Mouse (Mus musculus) liver, adult 2 months (tissue): ENCODE results near the gene Gm2115. TPM values are rescaled to one million over a fixed set of nuclear protein-coding genes. Genes with fewer than 3 reads are reported as not detected.

ENCODE experiments used
- DNase-seq: peaks from one replicate; pipeline ENCODE4 v3.0.0-alpha.2; 2011; ENCODE audit warnings: low read depth, low spot score; ENCODE audit errors: extremely low read depth
- H3K27ac ChIP-seq: fragments of 200-500 bp; replicated peaks from 2 replicates; pipeline ENCODE4 v1.5.1; 2012; ENCODE audit warnings: low read depth, mild to moderate bottlenecking, control low read depth, inconsistent platforms, low read length; ENCODE audit not compliant: insufficient read depth
- H3K27me3 ChIP-seq: fragments of 200-500 bp; 2 replicates; pipeline ENCODE4 v1.6.1; 2012; ENCODE audit warnings: mild to moderate bottlenecking, moderate library complexity, low read length, inconsistent platforms; ENCODE audit not compliant: control insufficient read depth, insufficient read depth
- H3K36me3 ChIP-seq: fragments of 200-500 bp; 2 replicates; pipeline ENCODE4 v1.6.1; 2012; ENCODE audit warnings: low read length, inconsistent platforms; ENCODE audit not compliant: control insufficient read depth, insufficient read depth
- H3K4me1 ChIP-seq: fragments of 200-500 bp; 2 replicates; pipeline ENCODE4 v1.6.1; 2011; ENCODE audit warnings: low read length; ENCODE audit not compliant: control insufficient read depth, insufficient read depth
- H3K4me3 ChIP-seq: fragments of 200-500 bp; 2 replicates; pipeline ENCODE4 v1.5.1; 2011; ENCODE audit warnings: low read depth, mild to moderate bottlenecking, control low read depth, low read length, moderate library complexity; ENCODE audit not compliant: insufficient read depth
- H3K79me2 ChIP-seq: fragments of 200-500 bp; 2 replicates; pipeline ENCODE4 v1.6.1; 2012; ENCODE audit warnings: inconsistent platforms, mild to moderate bottlenecking, low read length, moderate library complexity; ENCODE audit not compliant: control insufficient read depth, insufficient read depth
- H3K9ac ChIP-seq: fragments of 200-500 bp; 2 replicates; pipeline ENCODE4 v1.6.1; 2012; ENCODE audit warnings: low read depth, mild to moderate bottlenecking, control low read depth, inconsistent platforms, low read length
- CTCF ChIP-seq: fragments of 200-500 bp; IDR thresholded peaks from 2 replicates; pipeline ENCODE4 v1.5.1; 2011; ENCODE audit warnings: low read depth, low read length, control low read depth
- POLR2A ChIP-seq: fragments of 200-500 bp; IDR thresholded peaks from 2 replicates; pipeline ENCODE4 v1.6.1; 2011; ENCODE audit warnings: low read length, control low read depth; ENCODE audit not compliant: insufficient read depth; ENCODE audit errors: extremely low read depth
- WGBS: fragments of 180-500 bp; shearing (Covaris S2); methylation state at CpG from one replicate; pipeline ENCODE4 v1.1.7; 2018; 5-methylcytosine and 5-hydroxymethylcytosine counted together
- polyA plus RNA-seq: library from polyadenylated mRNA; depleted of rRNA; stranded (reverse); fragments of >200 nt; gene quantifications from 2 replicates; pipeline ENCODE4 v1.2.3, GENCODE M21; 2012; rRNA removed
- total RNA-seq: library from RNA; depleted of rRNA; stranded (reverse); fragments of >200 nt; gene quantifications from 2 replicates; pipeline ENCODE4 v1.2.3, GENCODE M21; 2014; rRNA removed

Gene Gm2115
- total RNA-seq (0.07 TPM in 1 of 2 replicates, not detected in the other), polyA plus RNA-seq (0.01 TPM in 1 of 2 replicates, not detected in the other)

DNA sequence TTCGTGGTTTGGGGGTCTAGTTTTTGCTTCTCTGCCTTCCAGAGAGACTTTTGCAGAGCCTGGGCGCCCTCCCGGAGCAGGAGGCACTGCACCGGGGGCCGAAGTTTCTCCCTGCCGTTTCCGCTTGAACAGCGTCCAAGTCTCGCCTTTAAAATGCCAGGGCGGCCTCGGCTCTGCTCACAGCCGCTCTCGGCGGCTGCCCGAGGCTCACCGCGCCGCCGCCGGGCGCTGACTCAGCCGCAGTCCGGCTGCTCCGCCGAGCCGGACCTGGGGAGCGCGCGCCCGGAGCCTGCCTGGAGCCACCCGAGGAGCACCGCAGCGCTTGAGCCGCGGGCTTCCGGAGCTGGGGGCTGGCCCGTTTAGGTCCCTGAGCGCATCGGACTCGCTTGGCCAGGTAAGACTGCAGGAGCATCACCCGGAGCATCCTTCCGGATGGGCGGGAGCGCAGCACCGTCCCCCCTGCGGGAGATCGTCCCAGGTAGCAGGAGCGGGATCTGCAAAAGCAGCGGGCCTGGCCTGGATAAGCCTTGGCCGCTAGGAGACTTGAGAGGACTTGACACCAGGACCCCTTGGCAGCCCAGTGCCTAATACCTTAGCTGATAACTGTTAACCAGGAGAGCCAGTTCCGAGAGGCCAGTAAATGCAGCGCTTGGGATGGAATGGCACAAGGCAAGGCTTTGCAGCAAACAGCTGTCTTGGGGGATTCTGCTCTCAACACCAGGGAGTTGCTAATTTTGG is at the start of gene Gm2115:
Gm2115 (plus strand) TSS at position 159 of the 738 bp plus-strand sequence.
- Histone ChIP-seq H3K4me3 (no peak within 1 kb of the TSS), H3K27me3 (peaks cover 29% of the 10 kb centered on the region; the same call in 1 of the 2 replicates), H3K79me2 (no peaks in the 10 kb centered on the region), H3K27ac (no peak within 1 kb of the TSS), H3K9ac (no peak within 1 kb of the TSS), H3K36me3 (no peaks in the 10 kb centered on the region), H3K4me1 (no peaks in the 10 kb centered on the region)
- DNase-seq = peak; percentile 5
- WGBS = 3% methylated on average over 52 of the region's 52 CpGs
- no peak for TF ChIP-seq CTCF
- no peak for TF ChIP-seq POLR2A

DNA sequence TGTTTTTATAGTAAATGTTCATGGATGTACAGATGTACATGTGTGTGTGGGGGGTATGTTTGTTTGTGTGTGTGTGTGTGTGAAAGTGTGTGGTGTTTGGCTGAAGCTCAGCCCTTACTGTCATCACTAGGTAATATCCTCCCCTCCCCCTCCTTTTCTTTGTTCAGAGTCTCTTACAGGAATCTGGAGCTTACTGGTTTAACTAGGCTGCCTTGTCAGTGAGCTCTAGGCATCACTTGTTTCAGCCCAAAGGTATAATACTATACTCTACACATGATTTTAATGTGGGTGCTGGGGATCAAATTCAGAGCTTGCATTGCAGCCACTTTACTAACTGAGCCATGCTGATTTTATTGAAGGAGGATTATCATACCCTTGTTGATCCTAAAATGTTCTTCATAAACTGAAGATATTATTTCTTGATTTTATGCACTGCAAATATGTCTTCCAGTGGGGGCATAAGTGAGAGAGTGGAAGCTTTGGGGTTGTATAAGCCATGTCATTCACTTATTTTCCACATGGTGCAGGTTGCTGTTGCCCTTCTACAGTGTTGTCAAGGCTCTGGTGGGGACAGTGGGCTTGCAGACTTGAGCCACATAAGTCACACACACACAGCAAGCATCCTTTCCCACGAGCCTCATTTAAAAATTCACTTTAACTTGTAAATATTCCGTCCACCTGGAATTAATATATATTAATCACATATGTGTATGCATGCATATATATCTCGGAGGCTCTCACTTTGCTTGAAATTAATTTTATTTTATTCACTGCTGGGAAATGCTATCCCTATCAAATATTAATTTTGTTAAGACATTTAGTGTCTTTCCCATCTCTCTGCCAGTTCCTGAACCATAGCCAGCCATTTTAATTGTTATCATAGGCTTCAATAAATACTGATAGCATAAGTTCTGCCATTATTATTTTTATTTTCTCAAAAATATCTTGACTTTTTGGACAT is 45.0 kb upstream of the Gm2115 start:
- Histone ChIP-seq H3K27me3 (no peaks in the 10 kb centered on the region), H3K27ac (no peak overlapping the region), H3K4me3 (no peak overlapping the region), H3K9ac (no peak overlapping the region), H3K79me2 (no peaks in the 10 kb centered on the region), H3K4me1 (no peaks in the 10 kb centered on the region), H3K36me3 (no peaks in the 10 kb centered on the region)
- TF ChIP-seq POLR2A (no peak), CTCF (no peak)
- 73% methylated on average over 3 of the region's 3 CpGs for WGBS
- DNase-seq = no peak

- no peak for DNase-seq
- Histone ChIP-seq H3K9ac (no peak overlapping the region), H3K4me3 (no peak overlapping the region), H3K27me3 (no peaks in the 10 kb centered on the region), H3K79me2 (no peaks in the 10 kb centered on the region), H3K27ac (no peak overlapping the region), H3K36me3 (no peaks in the 10 kb centered on the region), H3K4me1 (no peaks in the 10 kb centered on the region)
- WGBS = 93% methylated on average over 2 of the region's 2 CpGs
- no peak for TF ChIP-seq POLR2A
- no peak for TF ChIP-seq CTCF
Measured at GRCm38 (mm10) chr7:84486485-84486884, 42.3 kb upstream of the Gm2115 start.

GRCm38 (mm10) chr7:84503163-84503562 is 25.6 kb upstream of the Gm2115 start:
- TF ChIP-seq CTCF = no peak
- TF ChIP-seq POLR2A = no peak
- H3K9ac ChIP-seq = no peak overlapping the region
- H3K36me3 ChIP-seq = no peaks in the 10 kb centered on the region
- no peaks in the 10 kb centered on the region for H3K4me1 ChIP-seq
- DNase-seq = no peak
- H3K79me2 ChIP-seq = no peaks in the 10 kb centered on the region
- no peaks in the 10 kb centered on the region for H3K27me3 ChIP-seq
- WGBS = 97% methylated on average over 1 of the region's 1 CpGs
- H3K27ac ChIP-seq = no peak overlapping the region
- H3K4me3 ChIP-seq = no peak overlapping the region

DNA sequence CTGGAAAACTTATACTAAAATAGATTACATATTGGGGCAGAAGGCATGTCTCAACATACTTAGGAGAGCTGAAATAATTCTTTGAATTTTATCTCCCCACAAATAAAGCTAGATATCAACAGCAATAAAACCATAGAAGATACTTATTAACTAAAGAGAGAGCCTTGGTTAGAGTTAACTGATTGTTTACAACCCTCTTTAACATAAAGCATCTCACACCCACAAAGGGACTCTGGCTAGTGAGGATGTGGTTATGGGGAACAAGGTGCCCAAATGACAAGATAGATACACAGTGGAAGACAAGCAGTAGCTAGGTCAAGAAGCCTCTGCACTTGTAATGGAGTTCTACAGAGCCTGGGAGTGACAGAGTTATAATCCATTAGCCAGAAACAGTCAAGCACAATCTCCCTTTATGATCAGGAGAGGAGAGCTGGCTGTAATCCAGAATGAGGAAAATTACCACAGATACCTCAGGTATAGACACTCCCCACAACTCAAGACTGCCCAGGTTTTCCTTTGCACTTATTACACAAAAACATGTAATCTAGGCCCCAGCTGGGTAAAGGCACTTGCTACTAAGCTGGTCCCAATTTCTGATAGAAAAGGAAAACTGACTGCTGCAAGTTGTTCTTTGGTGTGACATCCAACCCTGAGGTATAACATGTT is 10.1 kb upstream of the Gm2115 start:
- TF ChIP-seq CTCF = no peak
- no peak for TF ChIP-seq POLR2A
- H3K4me1 ChIP-seq = no peaks in the 10 kb centered on the region
- no peak overlapping the region for H3K27ac ChIP-seq

More for the DNA sequence above, 10.1 kb upstream of the Gm2115 start:
- Histone ChIP-seq H3K79me2 (no peaks in the 10 kb centered on the region), H3K36me3 (no peaks in the 10 kb centered on the region), H3K4me3 (no peak overlapping the region), H3K9ac (no peak overlapping the region), H3K27me3 (peaks cover 7% of the 10 kb centered on the region; the same call in 1 of the 2 replicates)
- DNase-seq = no peak
